Comparison of ENCODE assay signal across 13 mouse cellular contexts in genomic region chr7:112203937-112204336, GRCm38 (mm10). TPM values are rescaled to one million over a fixed set of nuclear protein-coding genes. Genes with fewer than 3 reads are reported as not detected.
DNase-seq lines count a peak whose midpoint lies in the region; ATAC-seq and TF ChIP-seq lines count a peak whose summit lies in the region.
"Had no signal": no experiment of that assay in that cellular context is flagged by ENCODE, and none has a peak within 500 bp of the region (broad histone marks: within the 10 kb centered on the region; RNA-seq: fewer than 3 reads in every experiment).

No protein-coding gene starts in this region.

- H3K79me2 ChIP-seq in C2C12 (ENCODE audit: control insufficient read depth, insufficient read depth) = no peaks in the 10 kb centered on the region

- ATAC-seq in heart, embryonic 15.5 days (replicated peaks; ENCODE audit: insufficient number of reproducible peaks, insufficient read depth, low FRiP score, low read depth) = no peak
- peak; percentile 9 for ATAC-seq in activated CD4-positive, CD25-positive, alpha-beta regulatory T cell, adult 4 months
- ATAC-seq in forebrain, embryonic 12.5 days (ENCODE audit: low FRiP score) = no peak
- ATAC-seq: forebrain, embryonic 15.5 days had no signal

- no peak overlapping the region for H3K9ac ChIP-seq in heart, embryonic 15.5 days
- no peak overlapping the region for H3K9ac ChIP-seq in forebrain, embryonic 12.5 days
- H3K9ac ChIP-seq: embryonic facial prominence, embryonic 12.5 days; forebrain, embryonic 15.5 days had no signal

- 67% methylated on average over 5 of the region's 5 CpGs for WGBS in heart, embryonic 15.5 days
- 75% methylated on average over 5 of the region's 5 CpGs for WGBS in forebrain, embryonic 12.5 days

- no peaks in the 10 kb centered on the region for H3K36me3 ChIP-seq in heart, embryonic 15.5 days
- H3K36me3 ChIP-seq in C2C12 (ENCODE audit: control insufficient read depth, insufficient read depth) = no peaks in the 10 kb centered on the region
- H3K36me3 ChIP-seq in forebrain, embryonic 12.5 days (replicated peaks) = no peaks in the 10 kb centered on the region
- H3K36me3 ChIP-seq: embryonic facial prominence, embryonic 12.5 days; forebrain, embryonic 15.5 days had no signal

- H3K27me3 ChIP-seq in heart, embryonic 15.5 days = no peaks in the 10 kb centered on the region
- H3K27me3 ChIP-seq in C2C12 (ENCODE audit: control insufficient read depth, insufficient read depth, insufficient read length) = no peaks in the 10 kb centered on the region
- H3K27me3 ChIP-seq in forebrain, embryonic 12.5 days = no peaks in the 10 kb centered on the region
- H3K27me3 ChIP-seq: embryonic facial prominence, embryonic 12.5 days; forebrain, embryonic 15.5 days had no signal

- no peaks in the 10 kb centered on the region for H3K79me3 ChIP-seq in C2C12 (ENCODE audit: low read depth)

- H3K4me2 ChIP-seq in heart, embryonic 15.5 days = no peak overlapping the region
- no peak overlapping the region for H3K4me2 ChIP-seq in forebrain, embryonic 12.5 days
- H3K4me2 ChIP-seq: embryonic facial prominence, embryonic 12.5 days; forebrain, embryonic 15.5 days had no signal

- H3K4me1 ChIP-seq in heart, embryonic 15.5 days (replicated peaks) = peaks cover 31% of the 10 kb centered on the region
- 0 out of 2 replicates have a peak, but pooled peaks cover 4% of the 10 kb centered on the region for H3K4me1 ChIP-seq in forebrain, embryonic 12.5 days

- peak overlapping the region; percentile 48 for H3ac ChIP-seq in C2C12 (ENCODE audit: control insufficient read depth, insufficient read length, low read depth)

- no peaks in the 10 kb centered on the region for H3K9me3 ChIP-seq in heart, embryonic 15.5 days (replicated peaks)
- H3K9me3 ChIP-seq in forebrain, embryonic 12.5 days = no peaks in the 10 kb centered on the region
- H3K9me3 ChIP-seq: embryonic facial prominence, embryonic 12.5 days; forebrain, embryonic 15.5 days had no signal

- no peak overlapping the region for H3K4me3 ChIP-seq in heart, embryonic 15.5 days
- H3K4me3 ChIP-seq in C2C12 (ENCODE audit: insufficient read depth, poor library complexity, severe bottlenecking) = no peak overlapping the region
- H3K4me3 ChIP-seq in forebrain, embryonic 12.5 days (replicated peaks) = no peak overlapping the region
- H3K4me3 ChIP-seq: embryonic facial prominence, embryonic 12.5 days; forebrain, embryonic 15.5 days had no signal

- no peak for DNase-seq in heart, postnatal 14 days
- DNase-seq in cerebellum, postnatal 25 days = peak; percentile 82 to 84
- DNase-seq in retina, postnatal 1 day = no peak
- no peak for DNase-seq in embryo, embryonic 10 days (ENCODE audit: low spot score)
- DNase-seq: left cerebral cortex, postnatal 4 days; spleen, adult 18-20 months; thymus, adult 18-20 months had no signal

- TF ChIP-seq CTCF in C2C12 (IDR thresholded peaks at IDR 0.05; ENCODE audit: control insufficient read depth, insufficient read depth, insufficient read length) = no peak

- peak overlapping the region; percentile 87 for H3K27ac ChIP-seq in heart, embryonic 15.5 days
- no peak overlapping the region for H3K27ac ChIP-seq in forebrain, embryonic 12.5 days
- H3K27ac ChIP-seq: embryonic facial prominence, embryonic 12.5 days; forebrain, embryonic 15.5 days had no signal

- intact Hi-C loops in heart, postnatal 14 days (cut with DNase I) = no loop called here

TF ChIP-seq in C2C12, 6 proteins besides CTCF, POLR2A, EP300 and RAD21:
- no peak for TF ChIP-seq CEBPB (IDR thresholded peaks at IDR 0.05; ENCODE audit: low read depth)
- no peak for TF ChIP-seq USF1 (IDR thresholded peaks at IDR 0.05; ENCODE audit: low read depth)
- peak; percentile 12 for TF ChIP-seq MAX (IDR thresholded peaks at IDR 0.05)
- no peak for TF ChIP-seq FOSL1 (IDR thresholded peaks at IDR 0.05; ENCODE audit: insufficient read depth, low read length, poor library complexity, severe bottlenecking)
- TF ChIP-seq MYOD1 (IDR thresholded peaks at IDR 0.05; ENCODE audit: control insufficient read depth, insufficient read length, low read depth) = no peak
- no peak for TF ChIP-seq MYOG (IDR thresholded peaks at IDR 0.05; ENCODE audit: control insufficient read depth, extremely low read depth, insufficient read length)

RNA-seq across cellular contexts. Expression of gene Mical2, which starts 21.7 kb away (rescaled TPM):
- polyA plus RNA-seq in heart, embryonic 15.5 days (2015; fragmentation: Nextera tagmentation; extraction: Ambion mirVana) = 132 and 134 TPM in 2 replicates
- 100 to 1,000 TPM; 105 to 127 TPM for total RNA-seq in heart, postnatal 14 days (2021)
- 76.9 TPM for polyA plus RNA-seq in C2C12 (2012; fragmentation: generic; extraction: Trizol)
- polyA plus RNA-seq in activated CD4-positive, CD25-positive, alpha-beta regulatory T cell, adult 4 months (2017; shearing (Covaris generic)) = 1 to 10 TPM; 1.2 to 3.0 TPM
- 2.3 and 3.4 TPM in 2 replicates for polyA plus RNA-seq in forebrain, embryonic 12.5 days (2016; fragmentation: Nextera tagmentation; extraction: Ambion mirVana)

RNA-seq across cellular contexts. Expression of gene Dkk3, which starts 45.1 kb away (rescaled TPM):
- 75.1 and 88.2 TPM in 2 replicates for polyA plus RNA-seq in heart, embryonic 15.5 days (2015; fragmentation: Nextera tagmentation; extraction: Ambion mirVana)
- total RNA-seq in heart, postnatal 14 days (2021) = 10 to 100 TPM; 21.3 to 48.5 TPM
- 0.01 TPM for polyA plus RNA-seq in C2C12 (2012; fragmentation: generic; extraction: Trizol)
- under 1 TPM; 0.42 to 0.54 TPM for polyA plus RNA-seq in activated CD4-positive, CD25-positive, alpha-beta regulatory T cell, adult 4 months (2017; shearing (Covaris generic))
- polyA plus RNA-seq in forebrain, embryonic 12.5 days (2016; fragmentation: Nextera tagmentation; extraction: Ambion mirVana) = 21.5 and 28.7 TPM in 2 replicates

Comparison
In these comparisons a context has a peak if more than half of its experiments do, and no peak if none do; other contexts are left out.
1. DNase-seq: peak in cerebellum, postnatal 25 days (2 of 2); none in heart, postnatal 14 days (0 of 2), retina, postnatal 1 day (single experiment) and embryo, embryonic 10 days (single experiment).
2. RNA of gene Mical2, which starts 21.7 kb away (polyA plus RNA-seq): 132 to 134 TPM in heart, embryonic 15.5 days and 76.9 TPM in C2C12 (single experiment); 1.2 to 3.0 TPM in activated CD4-positive, CD25-positive, alpha-beta regulatory T cell, adult 4 months and 2.3 to 3.4 TPM in forebrain, embryonic 12.5 days; every median in the first group is over 10 times any median in the second.
3. RNA of gene Dkk3, which starts 45.1 kb away (polyA plus RNA-seq): 75.1 to 88.2 TPM in heart, embryonic 15.5 days and 21.5 to 28.7 TPM in forebrain, embryonic 12.5 days; 0.42 to 0.54 TPM in activated CD4-positive, CD25-positive, alpha-beta regulatory T cell, adult 4 months and 0.01 TPM in C2C12 (single experiment); every median in the first group is over 10 times any median in the second.